Mouse (Mus musculus): Measurements from ENCODE around the gene Stx1b.

Gene Stx1b

DNA sequence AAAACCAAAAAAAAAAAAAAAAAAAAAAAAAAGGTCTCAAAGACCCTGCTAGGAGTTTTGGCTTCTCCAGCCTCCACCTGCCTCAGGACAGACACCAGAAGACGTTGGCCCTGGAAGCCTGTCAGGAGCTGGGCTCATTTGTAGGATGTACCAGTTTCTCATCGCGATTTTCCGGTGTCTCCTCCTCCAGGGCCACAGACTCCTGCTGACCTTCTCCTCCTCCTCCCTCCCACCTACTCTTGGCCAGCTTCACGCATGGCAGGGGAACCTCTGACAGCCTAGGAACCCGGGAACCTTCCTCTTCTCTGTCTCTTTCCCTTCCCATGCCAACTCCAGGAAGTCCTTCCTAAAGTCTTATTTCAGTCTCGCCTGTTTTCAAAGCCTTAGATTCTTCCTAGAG is 7.3 kb downstream of the Stx1b start:
- DNase-seq (ENCODE audit: inconsistent ontology term): no peak

DNA sequence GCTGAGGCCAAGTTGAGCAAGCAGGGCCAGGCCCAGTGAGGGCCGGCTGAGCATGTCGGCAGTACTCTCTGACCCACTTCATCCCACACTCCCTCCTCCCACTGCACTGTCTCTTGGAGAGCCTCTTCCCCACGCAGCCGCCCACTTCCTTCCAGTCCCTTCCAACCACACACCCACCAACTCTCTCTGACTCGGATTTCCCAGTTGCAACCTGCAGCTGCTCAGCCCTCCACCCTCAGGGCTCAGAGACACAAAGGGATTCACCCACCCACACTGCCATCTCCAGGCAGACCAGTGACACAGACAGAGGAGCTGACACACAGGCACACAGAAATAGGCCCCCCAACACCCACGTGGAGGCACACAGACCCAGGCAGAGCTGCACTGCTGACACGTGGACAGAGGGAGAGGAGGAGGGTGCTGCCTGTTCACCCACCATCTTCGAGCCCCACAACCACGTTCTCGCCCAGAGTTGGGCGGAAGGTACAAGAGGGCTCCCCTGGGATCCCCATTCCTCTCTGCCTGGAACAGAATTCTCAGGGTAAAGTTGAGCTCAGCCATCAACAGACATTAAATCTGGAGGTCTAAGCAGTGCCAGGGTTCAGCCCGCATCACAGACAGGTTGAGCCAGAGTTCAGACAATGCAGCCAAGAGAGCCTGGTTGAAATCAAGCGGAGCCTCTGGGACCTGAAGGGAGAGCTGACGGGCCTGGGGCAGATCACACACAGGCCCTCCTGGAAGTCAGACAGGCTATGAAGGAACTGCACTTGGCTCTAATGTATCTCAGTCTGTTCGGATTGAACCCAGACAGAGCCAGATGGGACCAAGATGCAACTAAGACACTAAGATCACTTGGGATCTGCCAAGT is 8.2 kb downstream of the Stx1b start:
- peak; percentile 79 for DNase-seq (ENCODE audit: inconsistent ontology term)

DNA sequence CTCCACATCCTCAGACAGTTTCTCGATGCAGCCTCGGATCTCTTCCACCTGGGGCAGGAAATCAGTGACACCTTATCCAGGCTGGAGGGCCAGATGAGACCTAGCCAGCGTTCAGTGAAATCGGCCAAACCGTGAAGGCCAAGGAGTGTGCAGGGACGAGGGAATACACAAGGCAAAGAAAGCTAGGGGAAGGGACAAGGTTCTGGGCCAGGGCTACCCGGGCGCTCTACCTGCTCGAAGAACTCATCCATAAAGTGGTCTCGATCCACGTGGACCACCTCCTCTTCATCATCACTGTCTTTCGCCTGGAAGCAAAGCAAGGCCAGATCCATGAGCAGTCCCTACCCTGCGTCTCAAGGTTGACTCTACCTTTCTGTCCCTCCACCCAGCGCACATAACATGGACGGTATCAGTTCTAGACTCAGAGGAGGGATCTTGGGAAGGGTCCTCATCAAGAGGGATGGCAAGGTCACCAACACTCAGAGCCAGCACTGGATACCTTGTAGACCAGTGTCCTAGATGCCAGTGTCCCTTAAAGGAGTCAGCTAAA is 9.2 kb downstream of the Stx1b start:
- DNase-seq (ENCODE audit: inconsistent ontology term): no peak

DNA sequence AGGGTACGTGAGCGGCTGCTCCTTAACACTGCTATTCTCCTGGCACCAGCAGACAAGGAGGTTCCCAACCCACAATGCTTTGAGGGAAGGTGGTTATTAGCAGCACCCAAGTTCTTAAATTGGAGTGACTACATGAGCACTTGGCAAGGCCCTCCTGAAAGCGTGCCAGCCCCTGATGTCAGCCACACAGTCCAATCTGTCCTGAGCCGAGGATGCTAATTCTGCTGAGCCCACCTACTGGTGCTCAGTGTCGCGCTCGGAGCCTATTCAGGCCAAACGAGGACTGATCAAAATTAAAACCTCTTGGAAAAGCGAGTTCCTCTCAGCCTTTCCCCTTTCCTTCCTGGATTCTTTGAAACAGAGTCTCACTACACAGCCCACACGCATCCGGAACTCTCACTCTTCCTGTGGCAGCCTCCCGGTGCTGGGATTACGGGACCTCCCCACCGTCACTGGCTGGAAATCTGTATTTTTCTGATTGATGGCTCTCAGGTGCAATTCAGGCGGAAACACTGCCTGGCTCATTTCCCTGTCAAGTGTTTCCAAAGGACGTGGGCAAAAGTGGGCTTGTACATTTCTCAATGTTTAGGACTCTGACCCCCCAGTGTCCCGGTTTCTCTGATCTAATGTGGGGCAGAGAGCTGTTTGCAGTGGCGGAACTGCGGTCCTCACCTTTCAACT is 10.0 kb downstream of the Stx1b start:
- peak; percentile 72 for DNase-seq (ENCODE audit: inconsistent ontology term)

DNA sequence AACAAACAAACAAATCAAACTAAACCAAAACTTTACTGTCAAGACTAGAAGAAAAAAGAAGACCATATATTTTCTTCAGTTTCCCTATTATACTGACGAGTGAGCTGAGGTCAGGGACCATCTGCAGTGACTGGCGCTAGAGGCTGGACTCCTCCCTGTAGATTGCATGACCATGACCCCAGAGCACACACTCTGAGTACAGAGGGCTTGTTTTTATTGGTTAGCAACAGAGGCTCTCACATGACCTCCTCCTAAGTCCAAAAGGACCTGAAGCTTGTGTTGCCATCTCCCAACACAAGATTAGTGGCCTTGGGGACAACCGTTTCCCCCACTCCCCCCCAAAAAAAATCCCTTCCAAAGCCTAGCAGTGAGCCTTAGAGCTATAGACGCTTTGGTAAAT is 10.5 kb downstream of the Stx1b start:
- DNase-seq (ENCODE audit: inconsistent ontology term): no peak

DNA sequence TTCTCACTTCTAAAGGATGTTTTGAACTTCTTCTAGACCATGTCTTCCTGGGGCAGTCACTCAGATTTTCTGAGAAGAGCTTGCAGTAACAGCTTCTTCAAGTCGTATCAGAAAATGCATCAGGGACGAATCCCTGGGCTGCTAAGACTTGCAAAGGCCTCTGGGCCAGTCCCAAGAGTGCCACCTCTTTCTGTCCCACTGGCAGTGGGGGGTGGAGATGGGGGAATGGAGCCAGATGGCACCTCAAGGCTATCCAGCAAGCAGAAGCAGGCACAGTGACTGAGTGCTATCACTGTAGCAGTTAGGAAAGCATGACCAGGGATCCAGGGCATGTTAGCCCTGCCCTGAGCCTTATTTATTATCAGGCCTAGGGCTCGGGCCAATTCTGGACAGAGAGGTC is 12.1 kb downstream of the Stx1b start:
- no peak for DNase-seq (ENCODE audit: inconsistent ontology term)

DNA sequence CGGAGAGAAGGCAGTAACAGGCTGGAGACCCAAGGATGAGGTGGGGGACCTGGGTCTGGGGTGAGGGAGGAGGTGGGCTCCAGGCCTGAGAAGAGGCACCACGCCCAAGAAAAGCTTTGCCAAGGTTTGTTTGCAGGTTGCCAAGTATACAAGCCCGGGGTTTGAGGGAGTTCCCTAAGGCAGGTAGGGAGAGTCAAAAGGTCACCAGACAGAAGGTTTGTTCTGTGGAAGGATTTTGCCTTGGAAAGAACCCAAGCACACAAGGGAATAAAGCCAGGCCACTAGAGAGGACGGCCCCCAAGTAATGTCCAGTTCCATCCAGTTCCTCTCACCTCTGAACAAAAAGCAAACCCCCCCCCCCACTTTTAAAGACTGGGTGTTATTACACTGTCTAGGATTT is 13.1 kb downstream of the Stx1b start:
- no peak for DNase-seq (ENCODE audit: inconsistent ontology term)

DNA sequence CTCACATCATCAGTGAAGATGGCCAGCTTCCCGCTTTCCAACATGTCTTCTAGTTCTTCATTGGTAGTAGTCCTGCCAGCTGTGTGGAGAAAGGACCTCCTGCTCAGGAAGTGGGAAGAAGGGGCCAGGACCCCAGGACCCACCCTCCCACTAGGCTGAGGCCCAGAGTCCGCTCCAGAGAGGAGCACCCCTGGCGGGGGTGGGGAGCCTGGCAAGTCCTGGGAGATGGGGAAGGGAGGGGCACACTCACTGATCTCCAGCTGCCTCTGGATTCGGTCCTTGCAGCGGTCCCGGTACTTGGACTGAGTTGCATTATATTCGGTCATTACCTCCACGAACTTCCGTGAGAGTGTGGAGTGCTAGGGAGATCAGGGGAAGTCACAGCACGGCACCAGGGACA is 13.7 kb downstream of the Stx1b start:
- DNase-seq (ENCODE audit: inconsistent ontology term): no peak

DNA sequence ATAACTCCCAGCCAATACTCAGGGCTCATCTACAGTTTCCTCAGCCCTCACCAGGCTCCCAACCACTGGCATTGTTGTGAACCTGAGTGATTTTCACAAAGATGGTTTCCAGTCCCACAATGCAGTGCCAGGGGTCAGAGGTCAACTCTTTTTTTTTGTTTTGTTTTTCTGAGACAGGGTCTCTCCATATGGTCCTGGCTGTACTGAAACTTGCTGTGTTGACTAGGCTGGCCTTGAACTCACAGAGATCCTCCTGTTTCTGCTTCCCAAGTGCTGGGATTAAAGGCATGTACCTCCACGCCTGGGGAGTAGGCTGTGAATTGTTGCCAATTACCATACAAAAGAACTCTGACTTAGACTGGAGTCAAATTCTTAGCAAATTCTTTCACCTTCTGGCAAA is 14.5 kb downstream of the Stx1b start:
- DNase-seq (ENCODE audit: inconsistent ontology term): no peak

DNA sequence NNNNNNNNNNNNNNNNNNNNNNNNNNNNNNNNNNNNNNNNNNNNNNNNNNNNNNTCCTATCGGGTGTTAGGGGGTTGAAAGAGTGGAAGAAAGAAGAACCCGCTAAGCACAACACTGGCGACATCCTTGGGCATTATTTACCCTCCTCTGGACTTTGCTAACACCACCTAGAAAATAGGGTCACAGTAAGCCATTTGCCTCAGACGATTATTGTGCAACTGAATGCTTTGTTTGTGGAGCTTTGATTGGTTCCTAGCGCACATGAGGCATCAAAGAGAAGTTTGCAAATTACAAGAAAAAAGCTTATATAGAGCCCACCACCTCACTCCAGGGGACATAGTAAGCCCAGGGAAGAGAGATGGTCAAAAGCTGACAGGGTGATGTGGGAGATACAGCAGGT is 15.5 kb downstream of the Stx1b start:
- no peak for DNase-seq (ENCODE audit: inconsistent ontology term)

DNA sequence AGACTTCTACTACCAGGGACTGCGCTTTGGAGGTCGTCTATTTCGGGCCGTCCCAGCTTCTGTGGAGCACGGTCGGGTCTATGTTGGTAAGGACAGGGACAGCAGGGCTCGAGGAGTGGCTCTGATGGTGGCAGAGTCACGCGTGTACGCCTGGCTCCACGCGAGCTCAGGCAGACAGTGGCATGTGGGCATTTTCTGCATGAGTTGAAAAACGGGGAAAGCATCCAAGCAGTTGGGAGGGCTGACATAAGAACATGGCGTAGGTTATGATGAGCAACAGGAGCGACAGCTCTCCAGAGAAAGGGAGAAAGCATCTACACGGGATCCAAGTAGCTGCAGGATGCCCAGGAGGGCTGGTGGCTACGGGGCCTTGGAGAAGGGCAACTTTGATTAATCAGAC is 22.0 kb downstream of the Stx1b start:
- no peak for DNase-seq (ENCODE audit: inconsistent ontology term)

DNA sequence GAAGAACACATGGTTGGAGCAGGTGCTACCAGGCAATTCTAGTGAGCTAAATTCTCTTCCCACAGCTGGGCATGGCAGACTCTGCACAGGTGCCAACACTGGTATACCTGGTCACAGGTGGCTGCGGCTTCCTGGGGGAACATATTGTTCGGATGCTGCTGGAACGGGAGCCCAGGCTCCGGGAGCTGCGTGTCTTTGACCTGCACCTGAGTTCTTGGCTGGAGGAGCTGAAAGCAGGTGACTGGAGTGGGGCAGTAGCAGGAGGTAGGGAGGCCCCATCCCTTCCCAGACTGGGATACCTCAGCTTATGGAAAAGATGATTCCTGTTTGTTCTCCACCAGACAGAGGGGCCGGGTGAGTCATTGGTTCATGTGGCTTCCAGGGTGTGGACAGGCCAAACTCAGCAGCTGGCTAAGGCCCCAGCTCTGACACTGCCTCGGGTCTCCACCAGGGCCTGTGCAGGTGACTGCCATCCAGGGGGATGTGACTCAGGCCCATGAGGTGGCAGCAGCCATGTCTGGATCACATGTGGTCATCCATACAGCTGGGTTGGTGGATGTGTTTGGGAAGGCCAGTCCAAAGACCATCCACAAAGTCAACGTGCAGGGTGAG is 23.2 kb downstream of the Stx1b start:
- DNase-seq (ENCODE audit: inconsistent ontology term): peak; percentile 60

DNA sequence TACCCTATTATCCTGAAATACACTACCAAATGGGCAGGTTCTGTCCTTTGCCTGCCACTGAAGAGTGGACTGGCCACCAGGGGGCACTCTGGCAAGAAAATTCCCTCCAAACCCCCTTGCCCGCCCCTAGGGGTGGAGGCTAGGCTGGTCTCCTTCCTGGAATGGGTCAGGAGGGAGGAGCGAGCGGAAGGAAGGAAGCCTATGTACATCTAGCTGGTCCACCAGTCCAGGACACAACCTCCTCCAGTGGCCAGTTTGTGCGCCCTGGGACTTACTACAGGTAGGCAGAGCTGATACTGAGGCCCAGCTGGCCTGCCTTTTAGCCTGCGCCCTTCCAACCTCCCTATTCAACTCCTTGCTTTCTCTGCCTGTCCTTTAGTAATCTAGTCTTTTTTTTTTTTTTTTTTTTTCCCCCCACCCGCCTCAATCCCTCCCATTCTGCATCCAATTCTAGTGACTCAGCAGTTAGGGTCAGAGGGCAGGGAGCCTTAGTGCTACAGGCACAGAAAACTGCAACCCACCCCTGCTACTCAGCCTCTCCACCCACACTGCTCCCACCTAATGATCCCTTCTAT is 23.8 kb downstream of the Stx1b start, which contains the start of gene Hsd3b7:
TSS of gene Hsd3b7 (plus strand) at position 170 of the 575 bp plus-strand sequence.
- DNase-seq (ENCODE audit: inconsistent ontology term): peak; percentile 94

DNA sequence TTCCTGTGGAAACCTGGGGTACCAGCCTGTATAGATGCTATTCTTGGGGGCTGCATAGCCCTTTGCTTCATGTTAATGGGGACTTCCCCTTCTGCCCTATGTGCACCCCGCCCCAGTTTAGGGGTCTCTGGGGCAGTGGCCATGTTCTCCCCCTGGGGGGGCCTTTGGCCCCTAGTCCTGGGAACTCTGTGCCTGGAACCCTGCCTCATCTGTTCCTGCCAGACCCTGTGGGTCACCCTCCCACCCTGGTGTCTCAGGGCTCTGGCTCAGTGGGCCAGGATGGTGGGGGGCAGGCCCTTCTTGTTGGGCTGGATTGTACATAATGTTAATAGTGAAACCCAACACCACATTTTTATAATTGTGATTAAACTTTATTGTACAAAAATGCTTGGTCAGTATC is 24.6 kb downstream of the Stx1b start:
- DNase-seq (ENCODE audit: inconsistent ontology term): no peak

DNA sequence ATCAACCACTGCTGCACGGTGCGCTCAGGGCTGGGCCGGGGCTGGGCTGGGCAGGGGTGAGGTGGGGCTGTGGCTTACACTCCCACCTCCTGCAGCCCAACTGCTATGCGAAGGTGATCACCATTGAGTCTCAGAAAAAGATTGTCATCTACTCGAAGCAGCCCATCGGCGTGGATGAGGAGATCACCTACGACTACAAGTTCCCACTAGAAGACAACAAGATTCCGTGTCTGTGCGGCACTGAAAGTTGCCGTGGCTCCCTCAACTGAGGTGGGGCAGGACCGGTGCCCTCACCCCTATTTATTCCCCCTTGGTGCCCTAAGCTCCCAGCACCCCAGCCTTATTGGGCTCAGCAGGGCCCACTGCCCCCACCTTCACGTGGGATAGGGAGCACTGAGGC is 25.1 kb downstream of the Stx1b start:
- no peak for DNase-seq (ENCODE audit: inconsistent ontology term)

DNA sequence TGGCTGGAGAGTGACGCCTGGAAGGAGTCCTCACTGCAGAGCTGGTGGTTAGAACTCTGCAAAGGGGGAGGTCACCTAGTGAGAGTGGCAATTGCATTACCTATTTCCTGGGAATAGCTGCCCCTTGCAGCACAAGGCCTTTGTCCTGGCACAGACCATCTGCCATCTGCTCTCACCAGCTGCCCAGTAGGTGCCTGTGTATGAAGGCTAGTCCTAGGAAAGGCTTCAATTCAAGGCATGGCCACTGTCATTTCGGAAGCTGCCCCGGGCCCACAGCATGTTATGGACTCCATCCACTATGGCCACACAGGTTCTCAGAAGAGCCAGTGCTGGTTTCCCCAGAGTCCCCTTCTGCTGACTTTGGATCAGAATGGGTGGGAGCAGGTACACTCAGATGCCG is 25.8 kb downstream of the Stx1b start:
- DNase-seq (ENCODE audit: inconsistent ontology term): no peak

DNA sequence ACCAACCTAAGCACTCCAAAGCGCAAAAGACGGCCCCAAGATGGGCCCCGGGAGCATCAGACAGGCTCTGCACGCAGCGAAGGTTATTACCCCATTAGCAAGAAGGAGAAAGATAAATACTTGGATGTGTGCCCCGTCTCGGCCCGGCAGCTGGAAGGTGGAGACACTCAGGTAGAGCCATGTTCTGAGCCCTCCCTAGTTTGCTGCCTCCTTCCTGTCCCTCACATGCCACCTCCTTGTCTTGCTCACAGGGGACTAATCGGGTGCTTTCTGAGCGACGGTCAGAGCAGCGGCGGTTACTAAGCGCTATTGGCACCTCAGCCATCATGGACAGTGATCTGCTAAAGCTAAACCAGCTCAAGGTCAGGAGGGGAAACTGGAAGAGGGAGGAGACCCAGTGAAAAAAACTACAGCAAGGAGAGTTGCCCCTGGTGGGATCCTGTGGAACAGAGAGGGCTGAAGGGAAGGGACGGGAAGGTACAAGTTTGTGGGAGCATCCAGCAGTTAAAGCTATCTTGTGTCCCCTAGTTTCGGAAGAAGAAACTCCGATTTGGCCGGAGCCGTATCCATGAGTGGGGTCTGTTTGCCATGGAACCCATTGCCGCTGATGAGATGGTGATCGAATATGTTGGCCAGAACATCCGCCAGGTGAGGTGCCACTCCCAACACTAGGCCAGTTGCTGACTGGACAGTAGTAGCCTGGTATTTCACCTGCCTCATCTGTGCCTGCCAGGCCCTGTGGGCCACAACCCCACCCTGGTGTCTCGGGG is 27.1 kb downstream of the Stx1b start:
- DNase-seq (ENCODE audit: inconsistent ontology term): no peak

DNA sequence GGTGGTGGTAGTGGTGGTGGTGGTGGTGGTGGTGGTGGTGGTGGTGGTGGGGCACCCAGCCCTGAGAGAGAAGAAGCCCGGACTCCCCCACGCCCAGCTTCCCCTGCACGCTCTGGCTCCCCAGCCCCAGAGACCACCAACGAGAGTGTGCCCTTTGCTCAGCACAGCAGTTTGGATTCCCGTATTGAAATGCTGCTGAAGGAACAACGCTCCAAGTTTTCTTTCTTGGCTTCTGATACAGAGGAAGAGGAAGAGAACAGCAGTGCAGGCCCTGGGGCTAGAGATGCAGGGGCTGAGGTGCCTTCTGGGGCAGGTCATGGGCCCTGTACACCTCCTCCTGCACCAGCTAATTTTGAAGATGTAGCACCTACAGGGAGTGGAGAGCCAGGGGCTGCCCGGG is 39.0 kb downstream of the Stx1b start, which contains the start of gene Gm49388:
TSS of gene Gm49388 (plus strand) at position 301 of the 400 bp plus-strand sequence.
- DNase-seq (ENCODE audit: inconsistent ontology term): no peak

DNA sequence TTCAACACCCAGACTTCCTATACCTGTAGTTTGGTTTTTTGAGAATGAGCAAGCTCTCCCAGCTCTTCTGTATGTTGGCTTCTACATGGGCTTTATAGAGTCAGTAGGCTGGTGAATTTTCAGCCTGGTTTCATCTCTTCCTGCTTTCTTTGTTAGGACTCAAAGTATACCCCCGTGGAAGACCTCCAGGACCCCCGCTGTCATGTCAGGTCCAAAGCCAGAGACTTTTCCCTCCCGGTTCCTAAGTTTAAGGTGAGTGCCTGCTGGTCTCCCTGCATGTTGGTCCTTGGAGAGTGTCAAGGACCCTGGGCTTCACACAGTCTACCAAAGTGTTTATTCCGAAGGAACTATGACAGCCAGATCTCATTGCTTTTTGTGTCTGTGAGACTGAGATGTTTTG is 46.0 kb downstream of the Stx1b start:
- no peak for DNase-seq (ENCODE audit: inconsistent ontology term)

DNA sequence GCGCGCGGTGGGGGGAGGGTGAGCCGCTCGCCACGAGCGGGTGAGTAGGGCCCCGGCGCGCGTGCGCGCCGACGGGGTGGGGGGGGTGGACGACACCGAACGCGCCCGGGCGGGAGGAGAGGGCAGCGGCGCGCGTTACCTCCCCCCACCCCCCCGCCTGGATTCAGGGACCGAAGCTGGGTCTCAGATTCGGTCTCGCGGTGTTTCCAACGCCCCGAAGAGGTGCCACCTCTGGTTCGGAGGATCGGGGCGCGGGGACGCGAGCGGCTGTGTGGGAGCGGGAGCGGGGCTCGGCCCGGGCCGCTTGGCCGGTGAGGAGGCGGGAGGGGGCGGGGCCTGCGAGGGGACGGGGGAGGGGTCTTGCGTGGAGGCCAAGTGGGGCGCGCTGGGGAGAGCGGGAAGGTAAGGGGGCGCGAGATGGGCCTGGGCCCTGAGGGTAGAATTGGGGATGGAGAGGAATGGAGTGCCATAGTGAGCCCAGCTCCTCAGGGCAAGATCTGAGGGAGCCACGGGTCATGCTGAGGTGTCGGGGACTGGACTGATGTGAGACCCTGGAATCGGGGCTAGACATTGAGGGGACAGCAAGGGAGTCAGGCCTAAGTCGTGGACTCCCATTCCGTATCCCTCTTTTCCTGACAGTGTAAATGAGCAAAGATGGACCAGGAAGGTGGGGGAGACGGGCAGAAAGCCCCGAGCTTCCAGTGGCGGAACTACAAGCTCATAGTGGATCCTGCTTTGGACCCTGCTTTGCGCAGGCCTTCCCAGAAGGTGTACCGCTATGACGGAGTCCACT is 46.7 kb downstream of the Stx1b start:
- DNase-seq (ENCODE audit: inconsistent ontology term): peak; percentile 85
